Mouse (Mus musculus): ENCODE results near the gene Ddi2. TPM values are rescaled to one million over a fixed set of nuclear protein-coding genes. Genes with fewer than 3 reads are reported as not detected.

Gene Ddi2
- polyA plus RNA-seq, 1 experiment from 2014 or later = 21.5 TPM

GRCm38 (mm10) chr4:141729266-141729665 lies 6.0 kb upstream of the Ddi2 start:
- DNase-seq = no peak
- no peak for TF ChIP-seq CTCF (IDR thresholded peaks at IDR 0.05; ENCODE audit: low read depth)
- 81% methylated on average over 3 of the region's 3 CpGs for whole genome bisulfite sequencing
- no peaks in the 10 kb centered on the region for H3K36me3 ChIP-seq (ENCODE audit: insufficient read depth)
- H3K27ac ChIP-seq (ENCODE audit: low read depth) = no peak overlapping the region
- no peaks in the 10 kb centered on the region for H3K4me1 ChIP-seq (ENCODE audit: insufficient read depth)
- H3K4me3 ChIP-seq (ENCODE audit: low read depth, low read length) = no peak overlapping the region
- H3K27me3 ChIP-seq (ENCODE audit: insufficient read depth, low read length) = no peaks in the 10 kb centered on the region
- H3K9me3 ChIP-seq (ENCODE audit: low read depth, low read length) = no peaks in the 10 kb centered on the region
- no peak for ATAC-seq (ENCODE audit: insufficient read depth)
- no peak overlapping the region for H3K4me2 ChIP-seq
- H3K9ac ChIP-seq = no peak overlapping the region

DNA sequence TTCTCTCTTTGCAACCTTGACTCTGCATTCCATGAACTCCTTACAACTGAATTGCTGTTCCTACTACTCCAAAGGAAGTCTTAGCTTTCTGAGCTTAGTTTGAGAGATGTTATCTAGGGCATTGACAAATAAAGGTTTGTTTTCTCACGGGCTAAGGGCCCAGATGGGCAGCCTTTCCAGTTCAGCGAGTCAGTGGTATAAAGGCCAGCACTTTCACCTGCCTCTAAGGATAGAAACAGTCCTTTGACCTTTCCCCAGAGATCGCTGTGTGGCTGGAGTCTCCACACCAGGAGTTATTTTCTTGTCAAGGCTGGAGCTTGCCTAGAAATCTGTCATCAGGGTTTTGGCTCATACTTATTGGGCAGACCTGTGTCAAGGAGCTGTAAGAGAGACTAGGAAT lies 2.5 kb upstream of the Ddi2 start:
- ATAC-seq (ENCODE audit: insufficient read depth) (no peak), DNase-seq (no peak)
- Histone ChIP-seq H3K4me1 (ENCODE audit: insufficient read depth) (peaks cover 18% of the 10 kb centered on the region; the same call in 1 of the 2 replicates), H3K4me3 (ENCODE audit: low read depth, low read length) (no peak overlapping the region), H3K27ac (ENCODE audit: low read depth) (no peak overlapping the region), H3K36me3 (ENCODE audit: insufficient read depth) (no peaks in the 10 kb centered on the region), H3K27me3 (ENCODE audit: insufficient read depth, low read length) (no peaks in the 10 kb centered on the region), H3K4me2 (no peak overlapping the region), H3K9me3 (ENCODE audit: low read depth, low read length) (no peaks in the 10 kb centered on the region), H3K9ac (no peak overlapping the region)
- TF ChIP-seq CTCF (IDR thresholded peaks at IDR 0.05; ENCODE audit: low read depth) = no peak
- 51% methylated on average over 3 of the region's 3 CpGs for WGBS

DNA sequence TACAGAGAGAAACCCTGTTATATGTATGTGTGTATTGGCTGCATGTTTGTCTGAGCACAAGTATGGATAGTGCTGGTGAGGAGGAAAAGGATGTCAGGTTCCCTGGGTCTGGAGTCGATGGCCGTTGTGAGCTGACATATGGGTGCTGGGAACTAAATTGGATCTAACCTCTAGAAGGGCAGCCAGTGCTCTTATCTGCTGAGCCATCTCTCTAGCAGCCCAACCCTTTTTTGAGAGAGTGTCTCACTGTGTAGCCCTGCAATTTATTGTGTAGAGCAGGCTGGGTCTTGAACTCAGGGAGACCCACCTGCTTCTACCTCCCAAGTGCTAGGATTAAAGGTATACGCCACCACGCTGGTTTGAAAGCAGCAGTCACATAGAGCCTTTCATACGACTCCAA lies 2.1 kb upstream of the Ddi2 start:
- no peak overlapping the region for H3K27ac ChIP-seq (ENCODE audit: low read depth)
- H3K36me3 ChIP-seq (ENCODE audit: insufficient read depth) = no peaks in the 10 kb centered on the region
- no peak for DNase-seq

GRCm38 (mm10) chr4:141724594-141724993 lies 1.4 kb upstream of the Ddi2 start:
- H3K9me3 ChIP-seq (ENCODE audit: low read depth, low read length) = no peaks in the 10 kb centered on the region
- no peak for DNase-seq
- WGBS = 64% methylated on average over 11 of the region's 11 CpGs
- no peak overlapping the region for H3K4me2 ChIP-seq
- no peaks in the 10 kb centered on the region for H3K27me3 ChIP-seq (ENCODE audit: insufficient read depth, low read length)
- no peak overlapping the region for H3K9ac ChIP-seq
- H3K4me1 ChIP-seq (ENCODE audit: insufficient read depth) = peaks cover 18% of the 10 kb centered on the region; the same call in 1 of the 2 replicates
- no peak for ATAC-seq (ENCODE audit: insufficient read depth)
- no peaks in the 10 kb centered on the region for H3K36me3 ChIP-seq (ENCODE audit: insufficient read depth)
- no peak overlapping the region for H3K4me3 ChIP-seq (ENCODE audit: low read depth, low read length)
- TF ChIP-seq CTCF (IDR thresholded peaks at IDR 0.05; ENCODE audit: low read depth) = no peak
- H3K27ac ChIP-seq (ENCODE audit: low read depth) = no peak overlapping the region

More for the DNA sequence above, 2.1 kb upstream of the Ddi2 start:
- ATAC-seq (ENCODE audit: insufficient read depth) = no peak
- no peak overlapping the region for H3K4me3 ChIP-seq (ENCODE audit: low read depth, low read length)
- no peaks in the 10 kb centered on the region for H3K9me3 ChIP-seq (ENCODE audit: low read depth, low read length)
- no peak overlapping the region for H3K4me2 ChIP-seq
- TF ChIP-seq CTCF (IDR thresholded peaks at IDR 0.05; ENCODE audit: low read depth) = no peak
- WGBS = 62% methylated on average over 5 of the region's 5 CpGs
- no peaks in the 10 kb centered on the region for H3K27me3 ChIP-seq (ENCODE audit: insufficient read depth, low read length)
- no peak overlapping the region for H3K9ac ChIP-seq
- peaks cover 18% of the 10 kb centered on the region; the same call in 1 of the 2 replicates for H3K4me1 ChIP-seq (ENCODE audit: insufficient read depth)

- WGBS = 8% methylated on average over 13 of the region's 13 CpGs
- peak; percentile 26 for DNase-seq
- ATAC-seq (ENCODE audit: insufficient read depth) = peak; percentile 57; the same call in 1 of the 2 replicates
- Histone ChIP-seq H3K4me1 (ENCODE audit: insufficient read depth) (peaks cover 18% of the 10 kb centered on the region; the same call in 1 of the 2 replicates), H3K4me2 (peak overlapping the region; percentile 85), H3K27me3 (ENCODE audit: insufficient read depth, low read length) (no peaks in the 10 kb centered on the region), H3K9ac (peak overlapping the region; percentile 96), H3K9me3 (ENCODE audit: low read depth, low read length) (no peaks in the 10 kb centered on the region), H3K4me3 (ENCODE audit: low read depth, low read length) (peak overlapping the region; percentile 99), H3K27ac (ENCODE audit: low read depth) (peak overlapping the region; percentile 50), H3K36me3 (ENCODE audit: insufficient read depth) (no peaks in the 10 kb centered on the region)
- no peak for TF ChIP-seq CTCF (IDR thresholded peaks at IDR 0.05; ENCODE audit: low read depth)
These were observed 452 bp upstream of the Ddi2 start for GRCm38 (mm10) chr4:141723673-141724068.

GRCm38 (mm10) chr4:141721961-141722360 lies 1.3 kb downstream of the Ddi2 start:
- Histone ChIP-seq H3K9ac (peak overlapping the region; percentile 96), H3K27ac (ENCODE audit: low read depth) (peak overlapping the region; percentile 30; the same call in 1 of the 2 replicates), H3K4me1 (ENCODE audit: insufficient read depth) (peaks cover 18% of the 10 kb centered on the region; the same call in 1 of the 2 replicates), H3K36me3 (ENCODE audit: insufficient read depth) (peaks cover under 1% of the 10 kb centered on the region; the same call in 1 of the 2 replicates), H3K4me2 (peak overlapping the region; percentile 85), H3K27me3 (ENCODE audit: insufficient read depth, low read length) (no peaks in the 10 kb centered on the region), H3K9me3 (ENCODE audit: low read depth, low read length) (no peaks in the 10 kb centered on the region), H3K4me3 (ENCODE audit: low read depth, low read length) (peak overlapping the region; percentile 99)
- peak; percentile 34 for DNase-seq
- 26% methylated on average over 6 of the region's 6 CpGs for WGBS
- ATAC-seq (ENCODE audit: insufficient read depth) = no peak
- TF ChIP-seq CTCF (IDR thresholded peaks at IDR 0.05; ENCODE audit: low read depth) = no peak

- H3K36me3 ChIP-seq (ENCODE audit: insufficient read depth) = peaks cover 9% of the 10 kb centered on the region
- 54% methylated on average over 6 of the region's 6 CpGs for WGBS
- no peaks in the 10 kb centered on the region for H3K9me3 ChIP-seq (ENCODE audit: low read depth, low read length)
- peak; percentile 15 for DNase-seq
- peaks cover 18% of the 10 kb centered on the region; the same call in 1 of the 2 replicates for H3K4me1 ChIP-seq (ENCODE audit: insufficient read depth)
- no peak for ATAC-seq (ENCODE audit: insufficient read depth)
- H3K9ac ChIP-seq = no peak overlapping the region
- peak overlapping the region; percentile 99 for H3K4me3 ChIP-seq (ENCODE audit: low read depth, low read length)
- peak overlapping the region; percentile 85 for H3K4me2 ChIP-seq
- H3K27me3 ChIP-seq (ENCODE audit: insufficient read depth, low read length) = no peaks in the 10 kb centered on the region
- no peak for TF ChIP-seq CTCF (IDR thresholded peaks at IDR 0.05; ENCODE audit: low read depth)
- no peak overlapping the region for H3K27ac ChIP-seq (ENCODE audit: low read depth)
These were observed 2.3 kb downstream of the Ddi2 start for GRCm38 (mm10) chr4:141720761-141721523.

All from lung, embryonic 14.5 days (tissue).